Mouse (Mus musculus) limb, embryonic 10.5 days (tissue): ENCODE data around the gene Chchd6. TPM values are rescaled to one million over a fixed set of nuclear protein-coding genes. Genes with fewer than 3 reads are reported as not detected.

ENCODE experiments used
- DNase-seq: peaks from one replicate; pipeline ENCODE4 v3.0.0-alpha.2; 2017; ENCODE audit warnings: low spot score
- H3K27ac ChIP-seq: fragments of 300-500 bp; sonication (generic); 2 replicates; pipeline ENCODE4 v1.5.1; 2016; ENCODE audit warnings: mild to moderate bottlenecking
- H3K27me3 ChIP-seq: fragments of 300-500 bp; sonication (generic); 2 replicates; pipeline ENCODE4 v1.6.1; 2016; ENCODE audit warnings: low read depth, mild to moderate bottlenecking; ENCODE audit not compliant: poor library complexity, severe bottlenecking
- H3K36me3 ChIP-seq: fragments of 300-500 bp; sonication (generic); 2 replicates; pipeline ENCODE4 v1.6.1; 2016; ENCODE audit warnings: mild to moderate bottlenecking, moderate library complexity
- H3K4me1 ChIP-seq: fragments of 300-500 bp; sonication (generic); 2 replicates; pipeline ENCODE4 v1.6.1; 2016
- H3K4me3 ChIP-seq: fragments of 300-500 bp; sonication (generic); 2 replicates; pipeline ENCODE4 v1.5.1; 2016; ENCODE audit warnings: mild to moderate bottlenecking, moderate library complexity
- H3K9me3 ChIP-seq: fragments of 300-500 bp; sonication (generic); replicated peaks from 2 replicates; pipeline ENCODE4 v1.6.1; 2016; ENCODE audit warnings: mild to moderate bottlenecking
- WGBS: fragments of 180-500 bp; shearing (Covaris S2); methylation state at CpG from one replicate; pipeline ENCODE4 v1.1.7; 2016; 5-methylcytosine and 5-hydroxymethylcytosine counted together
- polyA plus RNA-seq: library from polyadenylated mRNA; unstranded; fragments of >200 nt; fragmentation: Nextera tagmentation; extraction: Ambion mirVana; gene quantifications from 2 replicates; pipeline ENCODE4 v1.2.1, GENCODE M21; 2016

The Chchd6 gene
- polyA plus RNA-seq, 1 experiment from 2014 or later, result 68.8 TPM

DNA sequence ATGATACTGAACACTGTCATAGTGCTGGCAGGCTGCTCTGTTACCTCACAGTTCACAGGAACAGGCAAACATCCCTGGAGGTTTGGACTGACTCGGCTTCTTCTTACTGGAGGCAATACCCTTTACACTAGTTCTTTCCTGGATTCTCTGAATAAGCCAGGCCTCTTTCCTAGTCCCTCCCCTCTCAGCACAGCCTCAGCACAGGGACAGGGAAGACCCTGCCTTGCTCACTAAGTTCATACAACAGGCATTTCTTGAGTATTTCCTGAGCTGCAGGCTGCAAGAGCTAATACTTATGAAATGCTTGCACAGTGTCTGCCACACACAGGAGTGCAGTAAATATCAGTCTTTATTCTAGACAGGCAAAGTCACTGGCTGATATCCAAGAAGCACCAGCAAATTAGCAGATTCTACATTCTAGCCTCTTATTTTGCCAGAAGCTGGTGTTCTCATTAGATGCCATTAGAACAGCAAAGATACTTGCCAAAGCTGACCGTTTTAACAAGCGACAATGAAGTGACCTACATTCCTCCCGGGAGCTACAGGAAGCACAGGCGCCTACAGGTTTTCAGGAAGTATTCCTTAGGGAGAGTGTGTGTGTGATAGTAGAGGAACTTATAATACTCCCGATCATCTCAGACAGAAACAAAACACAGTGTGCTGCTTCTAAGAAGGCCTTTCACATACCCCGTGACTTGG is 142.3 kb downstream of the Chchd6 start:
- H3K27ac ChIP-seq, result no peak overlapping the region
- H3K9me3 ChIP-seq, result no peaks in the 10 kb centered on the region
- WGBS, result 72% methylated on average over 7 of the region's 7 CpGs
- no peak overlapping the region for H3K4me3 ChIP-seq
- H3K27me3 ChIP-seq, result no peaks in the 10 kb centered on the region
- H3K4me1 ChIP-seq, result peaks cover 30% of the 10 kb centered on the region
- no peak for DNase-seq
- H3K36me3 ChIP-seq, result no peaks in the 10 kb centered on the region

DNA sequence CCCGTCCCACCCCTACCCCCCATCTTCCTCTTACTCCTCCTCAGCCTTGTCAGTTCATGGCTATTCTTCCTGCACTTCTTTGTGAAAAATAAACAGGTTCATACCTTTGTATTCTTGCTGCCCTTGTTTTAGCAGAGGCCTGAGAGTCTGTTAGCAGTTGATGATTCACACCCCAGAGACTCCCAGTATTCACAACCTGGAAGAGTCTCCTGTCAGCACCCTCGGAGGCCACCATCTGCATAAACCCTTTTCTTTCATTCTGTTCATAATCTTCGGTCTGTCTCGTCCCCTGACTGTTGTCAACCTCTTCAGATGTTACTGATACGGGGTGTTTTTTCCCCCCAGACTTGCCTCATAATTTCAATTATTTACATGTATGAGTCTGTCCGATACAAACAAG is 143.1 kb downstream of the Chchd6 start:
- Histone ChIP-seq H3K27me3 (no peaks in the 10 kb centered on the region), H3K27ac (no peak overlapping the region)

DNA sequence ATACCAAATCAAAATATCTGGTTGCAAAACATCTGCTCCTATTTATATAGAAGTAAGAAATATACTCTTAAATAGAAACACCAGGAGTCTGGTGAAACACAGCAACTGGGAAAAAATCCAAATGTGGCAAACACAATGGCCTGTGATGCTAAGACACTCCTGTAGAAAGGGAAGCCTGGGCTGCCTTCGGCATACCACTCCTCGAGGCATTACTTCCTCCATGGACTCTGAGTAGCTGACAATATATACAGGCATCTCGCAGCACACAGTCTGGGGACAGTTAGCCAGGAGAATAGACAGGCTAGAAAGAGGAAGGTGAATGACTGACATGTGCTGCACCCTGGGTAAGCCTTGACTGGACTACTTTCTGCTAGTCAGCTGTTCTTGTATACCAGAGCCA is 146.7 kb downstream of the Chchd6 start:
- no peaks in the 10 kb centered on the region for H3K36me3 ChIP-seq
- no peaks in the 10 kb centered on the region for H3K27me3 ChIP-seq
- H3K27ac ChIP-seq, result no peak overlapping the region
- WGBS, result 81% methylated on average over 3 of the region's 3 CpGs
- no peak for DNase-seq
- H3K4me1 ChIP-seq, result peaks cover 9% of the 10 kb centered on the region; the same call in 1 of the 2 replicates
- no peaks in the 10 kb centered on the region for H3K9me3 ChIP-seq
- no peak overlapping the region for H3K4me3 ChIP-seq

More for the DNA sequence above, 143.1 kb downstream of the Chchd6 start:
- Histone ChIP-seq H3K36me3 (no peaks in the 10 kb centered on the region), H3K4me3 (no peak overlapping the region), H3K9me3 (no peaks in the 10 kb centered on the region), H3K4me1 (peaks cover 28% of the 10 kb centered on the region)
- 88% methylated on average over 6 of the region's 6 CpGs for WGBS
- no peak for DNase-seq

GRCm38 (mm10) chr6:89440671-89441070 is 154.8 kb downstream of the Chchd6 start:
- no peaks in the 10 kb centered on the region for H3K27me3 ChIP-seq
- DNase-seq, result no peak
- WGBS, result 92% methylated on average over 4 of the region's 4 CpGs

DNA sequence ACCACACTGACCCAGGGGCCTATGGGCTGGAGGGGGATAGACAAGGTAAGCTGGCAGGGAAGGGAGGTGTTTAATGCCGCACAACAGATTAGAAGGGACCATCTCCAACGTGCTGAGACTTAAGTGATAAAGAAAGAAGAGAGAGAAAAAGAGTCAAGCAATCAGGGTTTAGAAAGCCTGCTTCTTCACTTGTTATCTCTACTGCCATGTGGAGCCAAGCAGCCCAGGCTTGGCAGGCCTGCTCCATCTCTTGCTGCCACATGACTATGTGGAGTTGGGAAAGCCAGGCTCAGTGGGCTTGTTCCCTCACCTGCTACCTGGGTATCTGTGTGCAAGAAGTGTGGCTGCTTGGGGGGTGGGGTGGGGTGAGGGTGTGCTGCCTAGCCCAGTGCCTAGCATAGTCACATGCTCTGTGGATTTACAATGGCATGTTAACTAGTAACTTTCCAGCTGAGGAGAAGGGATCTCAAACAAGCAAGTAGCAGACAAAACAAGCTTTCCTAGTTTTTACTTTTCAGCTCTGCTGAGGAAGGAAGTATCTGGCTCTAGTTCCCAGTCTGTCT is 163.5 kb downstream of the Chchd6 start:
- WGBS, result 89% methylated on average over 2 of the region's 2 CpGs
- Histone ChIP-seq H3K4me3 (no peak overlapping the region), H3K27ac (no peak overlapping the region), H3K27me3 (no peaks in the 10 kb centered on the region), H3K4me1 (no peaks in the 10 kb centered on the region), H3K9me3 (no peaks in the 10 kb centered on the region), H3K36me3 (no peaks in the 10 kb centered on the region)
- DNase-seq, result no peak

More at GRCm38 (mm10) chr6:89440671-89441070, 154.8 kb downstream of the Chchd6 start:
- Histone ChIP-seq H3K27ac (no peak overlapping the region), H3K4me1 (no peaks in the 10 kb centered on the region), H3K36me3 (no peaks in the 10 kb centered on the region), H3K4me3 (no peak overlapping the region), H3K9me3 (no peaks in the 10 kb centered on the region)

DNA sequence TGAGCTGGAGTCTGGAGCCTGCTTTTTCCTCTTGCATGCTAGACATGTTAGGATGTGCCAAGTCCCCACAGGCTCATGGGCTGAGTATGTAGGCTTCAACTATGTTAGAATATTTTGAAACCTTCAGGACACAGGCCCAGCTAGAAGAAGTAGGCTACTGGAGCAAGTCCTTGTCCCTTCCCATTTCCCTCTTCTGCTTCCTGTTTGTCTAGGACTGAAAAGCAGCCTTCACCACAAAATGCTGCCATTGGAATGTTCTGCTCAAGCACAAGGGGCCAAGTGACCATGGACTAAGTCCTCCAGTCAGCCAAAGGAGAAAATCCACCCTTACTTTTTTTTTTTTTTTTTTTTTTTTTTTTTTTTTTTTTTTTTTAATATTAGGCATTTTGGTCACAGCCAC is 164.7 kb downstream of the Chchd6 start:
- Histone ChIP-seq H3K27ac (no peak overlapping the region), H3K9me3 (no peaks in the 10 kb centered on the region), H3K4me1 (peaks cover 5% of the 10 kb centered on the region; the same call in 1 of the 2 replicates), H3K27me3 (no peaks in the 10 kb centered on the region), H3K36me3 (no peaks in the 10 kb centered on the region), H3K4me3 (no peak overlapping the region)
- DNase-seq, result no peak

- Histone ChIP-seq H3K9me3 (no peaks in the 10 kb centered on the region), H3K36me3 (no peaks in the 10 kb centered on the region), H3K4me3 (no peak overlapping the region), H3K27ac (no peak overlapping the region), H3K27me3 (no peaks in the 10 kb centered on the region), H3K4me1 (peaks cover 5% of the 10 kb centered on the region; the same call in 1 of the 2 replicates)
- DNase-seq, result no peak
- WGBS, result 75% methylated on average over 2 of the region's 2 CpGs
These were observed 166.6 kb downstream of the Chchd6 start for GRCm38 (mm10) chr6:89428661-89429375.

GRCm38 (mm10) chr6:89424461-89424860 is 171.0 kb downstream of the Chchd6 start:
- no peak for DNase-seq
- H3K4me3 ChIP-seq, result no peak overlapping the region
- WGBS, result 92% methylated on average over 1 of the region's 1 CpGs
- H3K36me3 ChIP-seq, result no peaks in the 10 kb centered on the region
- no peaks in the 10 kb centered on the region for H3K27me3 ChIP-seq
- no peaks in the 10 kb centered on the region for H3K9me3 ChIP-seq
- H3K27ac ChIP-seq, result no peak overlapping the region
- peaks cover 5% of the 10 kb centered on the region; the same call in 1 of the 2 replicates for H3K4me1 ChIP-seq

- WGBS, result 93% methylated on average over 3 of the region's 3 CpGs
- Histone ChIP-seq H3K9me3 (no peaks in the 10 kb centered on the region), H3K27ac (no peak overlapping the region), H3K27me3 (no peaks in the 10 kb centered on the region), H3K36me3 (no peaks in the 10 kb centered on the region), H3K4me1 (peaks cover 5% of the 10 kb centered on the region; the same call in 1 of the 2 replicates), H3K4me3 (no peak overlapping the region)
- DNase-seq, result no peak
These were observed 172.8 kb downstream of the Chchd6 start for GRCm38 (mm10) chr6:89422621-89423020.

GRCm38 (mm10) chr6:89421922-89422321 is 173.5 kb downstream of the Chchd6 start:
- DNase-seq, result no peak
- no peaks in the 10 kb centered on the region for H3K27me3 ChIP-seq
- H3K4me3 ChIP-seq, result no peak overlapping the region
- peaks cover 5% of the 10 kb centered on the region; the same call in 1 of the 2 replicates for H3K4me1 ChIP-seq
- 85% methylated on average over 3 of the region's 3 CpGs for WGBS
- no peak overlapping the region for H3K27ac ChIP-seq
- H3K36me3 ChIP-seq, result no peaks in the 10 kb centered on the region
- no peaks in the 10 kb centered on the region for H3K9me3 ChIP-seq

DNA sequence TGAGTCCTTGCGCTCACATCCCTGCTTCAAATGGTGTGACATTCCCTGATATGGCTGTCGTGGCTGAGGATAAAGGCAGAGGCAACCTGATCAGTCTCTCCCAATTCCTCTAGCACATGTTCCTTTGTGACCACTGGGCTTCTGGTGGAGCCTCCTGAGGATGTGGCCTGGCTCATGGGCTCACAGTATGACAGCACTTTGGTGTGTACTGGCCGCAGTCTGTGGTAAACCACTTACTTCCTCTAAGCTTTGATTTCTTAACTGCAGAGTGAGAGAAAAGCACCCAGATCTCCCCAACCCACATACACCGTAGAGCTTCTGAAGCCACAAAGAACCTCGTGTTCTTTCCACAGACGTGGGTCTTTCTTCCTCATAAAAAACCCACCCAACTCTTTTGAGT is 173.9 kb downstream of the Chchd6 start:
- no peak overlapping the region for H3K27ac ChIP-seq
- 90% methylated on average over 6 of the region's 6 CpGs for WGBS
- DNase-seq, result no peak
- H3K36me3 ChIP-seq, result no peaks in the 10 kb centered on the region
- no peaks in the 10 kb centered on the region for H3K9me3 ChIP-seq
- peaks cover 4% of the 10 kb centered on the region; the same call in 1 of the 2 replicates for H3K4me1 ChIP-seq
- no peak overlapping the region for H3K4me3 ChIP-seq
- H3K27me3 ChIP-seq, result no peaks in the 10 kb centered on the region

DNA sequence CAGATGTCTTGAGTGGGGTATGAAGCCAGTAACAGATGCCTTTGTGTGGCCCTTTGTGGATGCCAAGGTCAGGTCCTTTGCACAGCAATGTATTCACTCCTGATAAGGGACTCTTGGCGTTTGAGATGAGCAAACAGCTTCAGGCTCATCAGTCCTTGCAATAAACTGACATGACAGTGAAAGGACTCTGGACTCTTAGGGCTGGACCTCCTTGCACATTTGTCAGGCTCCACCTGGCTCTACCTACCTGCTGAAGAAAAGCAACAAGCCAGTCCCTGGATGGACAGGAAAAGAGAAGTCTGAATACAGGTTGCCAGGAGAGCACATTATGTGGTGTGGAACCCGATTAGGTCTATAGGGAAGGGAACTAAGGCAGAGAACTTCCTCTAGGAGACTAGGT is 174.7 kb downstream of the Chchd6 start:
- Histone ChIP-seq H3K9me3 (no peaks in the 10 kb centered on the region), H3K4me1 (no peaks in the 10 kb centered on the region), H3K27ac (no peak overlapping the region), H3K4me3 (no peak overlapping the region), H3K27me3 (no peaks in the 10 kb centered on the region), H3K36me3 (no peaks in the 10 kb centered on the region)
- no peak for DNase-seq
- 85% methylated on average over 2 of the region's 2 CpGs for WGBS

GRCm38 (mm10) chr6:89420110-89420509 is 175.3 kb downstream of the Chchd6 start:
- Histone ChIP-seq H3K4me3 (no peak overlapping the region), H3K27ac (no peak overlapping the region)

More at GRCm38 (mm10) chr6:89420110-89420509, 175.3 kb downstream of the Chchd6 start:
- DNase-seq, result no peak
- Histone ChIP-seq H3K36me3 (no peaks in the 10 kb centered on the region), H3K27me3 (no peaks in the 10 kb centered on the region), H3K4me1 (no peaks in the 10 kb centered on the region), H3K9me3 (no peaks in the 10 kb centered on the region)
